Mouse (Mus musculus): ENCODE data around the gene Gm16427.
"Not testable (repeated sequence)": the region's sequence is repeated elsewhere in the genome, so short reads cannot be mapped to it uniquely, and the experiment has no call there.

Gm16427 gene

DNA sequence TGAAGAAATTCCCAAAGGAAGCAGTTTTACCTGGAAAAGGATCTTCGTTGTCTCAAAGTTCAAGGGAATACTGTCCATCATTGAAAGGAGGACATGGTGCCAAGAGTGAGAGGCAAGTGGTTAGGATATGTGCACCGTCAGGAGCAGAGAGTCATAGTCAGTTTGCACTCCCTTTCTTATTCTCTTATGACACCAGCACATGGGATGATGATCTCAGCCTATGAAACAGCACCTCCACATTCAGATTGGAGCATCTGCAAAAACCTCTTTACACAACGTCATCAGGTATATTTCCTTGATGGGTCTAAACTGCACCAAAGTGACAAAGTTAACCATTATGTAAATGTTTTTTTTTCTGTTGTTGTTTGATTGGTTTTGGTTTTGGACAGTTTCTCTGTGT, at the start of gene Gm16427:
TSS of gene Gm16427 (minus strand) at position 101 of the 400 bp plus-strand sequence.
- not testable (repeated sequence) for DNase-seq

Measured in cerebellum, adult 9-11 months (tissue).